Mouse (Mus musculus): ENCODE results near the gene Tspan7. TPM values are rescaled to one million over a fixed set of nuclear protein-coding genes. Genes with fewer than 3 reads are reported as not detected.

The Tspan7 gene
- polyA plus RNA-seq, 1 experiment from 2014 or later, result 74.7 TPM

DNA sequence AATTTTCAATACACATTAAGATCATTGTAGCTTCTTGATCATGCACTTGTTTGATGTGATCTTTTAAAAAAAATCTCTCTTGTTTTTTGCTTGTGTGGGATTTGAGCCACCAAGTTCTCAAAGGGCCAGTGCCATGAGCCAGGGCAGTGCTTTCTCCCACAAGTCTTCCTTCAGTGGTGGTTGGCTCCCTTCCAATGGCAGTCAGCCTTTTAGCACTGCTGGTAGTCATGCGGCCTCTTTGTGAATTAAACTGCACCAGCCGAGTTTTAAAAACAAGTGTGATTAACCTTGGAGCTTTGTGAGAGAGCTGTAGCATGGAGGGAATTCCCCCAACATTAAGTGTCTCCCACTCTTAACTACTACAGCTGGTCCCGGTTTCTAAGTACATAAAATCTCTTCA lies 89.6 kb downstream of the Tspan7 start:
- whole genome bisulfite sequencing (ENCODE audit: insufficient replicate concordance), result 52% methylated on average over 3 of the region's 3 CpGs
- no peaks in the 10 kb centered on the region for H3K4me1 ChIP-seq (ENCODE audit: control insufficient read depth, insufficient read depth, low read length)
- no peak overlapping the region for H3K27ac ChIP-seq (ENCODE audit: low read depth, low read length)
- H3K4me3 ChIP-seq (ENCODE audit: low read depth, low read length), result no peak overlapping the region
- H3K27me3 ChIP-seq (ENCODE audit: control insufficient read depth, insufficient read depth, low read length), result no peaks in the 10 kb centered on the region
- no peak for ATAC-seq (replicated peaks; ENCODE audit: insufficient number of reproducible peaks, low FRiP score, low TSS enrichment)
- no peak overlapping the region for H3K4me2 ChIP-seq
- no peaks in the 10 kb centered on the region for H3K36me3 ChIP-seq (ENCODE audit: control insufficient read depth, insufficient read depth, low read length)
- no peak overlapping the region for H3K9ac ChIP-seq (ENCODE audit: low read depth, low read length)
- H3K9me3 ChIP-seq (replicated peaks; ENCODE audit: control insufficient read depth, low read length), result no peaks in the 10 kb centered on the region

- no peak overlapping the region for H3K4me3 ChIP-seq (ENCODE audit: low read depth, low read length)
- H3K27me3 ChIP-seq (ENCODE audit: control insufficient read depth, insufficient read depth, low read length), result no peaks in the 10 kb centered on the region
- ATAC-seq (replicated peaks; ENCODE audit: insufficient number of reproducible peaks, low FRiP score, low TSS enrichment), result no peak
- WGBS (ENCODE audit: insufficient replicate concordance), result 54% methylated on average over 2 of the region's 2 CpGs
- no peak overlapping the region for H3K9ac ChIP-seq (ENCODE audit: low read depth, low read length)
- no peak overlapping the region for H3K4me2 ChIP-seq
- H3K9me3 ChIP-seq (replicated peaks; ENCODE audit: control insufficient read depth, low read length), result no peaks in the 10 kb centered on the region
- no peaks in the 10 kb centered on the region for H3K4me1 ChIP-seq (ENCODE audit: control insufficient read depth, insufficient read depth, low read length)
- no peaks in the 10 kb centered on the region for H3K36me3 ChIP-seq (ENCODE audit: control insufficient read depth, insufficient read depth, low read length)
- H3K27ac ChIP-seq (ENCODE audit: low read depth, low read length), result no peak overlapping the region
Measured at GRCm38 (mm10) chrX:10575406-10575805, 90.4 kb downstream of the Tspan7 start.

DNA sequence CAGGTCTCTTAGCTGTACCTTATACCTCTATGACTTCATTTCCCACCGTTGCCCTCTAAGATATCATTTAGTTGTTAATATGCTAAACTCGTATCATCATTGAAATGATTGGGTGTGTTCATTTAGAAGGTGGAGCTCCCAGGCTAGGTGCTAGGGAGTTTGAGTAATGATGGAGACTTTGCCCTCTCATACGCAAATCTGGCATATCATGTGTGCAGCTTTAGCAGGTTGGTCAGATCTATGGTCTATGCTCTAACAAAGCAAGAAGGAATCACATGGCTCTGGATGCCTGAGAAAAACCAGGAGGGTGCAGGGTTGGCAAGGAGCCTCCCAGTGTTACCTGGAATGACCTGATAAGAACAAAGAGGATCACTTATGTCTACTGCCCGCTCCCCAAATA lies 91.4 kb downstream of the Tspan7 start:
- Histone ChIP-seq H3K4me1 (ENCODE audit: control insufficient read depth, insufficient read depth, low read length) (no peaks in the 10 kb centered on the region), H3K4me3 (ENCODE audit: low read depth, low read length) (no peak overlapping the region), H3K4me2 (no peak overlapping the region), H3K9me3 (replicated peaks; ENCODE audit: control insufficient read depth, low read length) (no peaks in the 10 kb centered on the region), H3K27me3 (ENCODE audit: control insufficient read depth, insufficient read depth, low read length) (no peaks in the 10 kb centered on the region), H3K36me3 (ENCODE audit: control insufficient read depth, insufficient read depth, low read length) (no peaks in the 10 kb centered on the region), H3K27ac (ENCODE audit: low read depth, low read length) (no peak overlapping the region), H3K9ac (ENCODE audit: low read depth, low read length) (no peak overlapping the region)
- WGBS (ENCODE audit: insufficient replicate concordance), result 76% methylated on average over 4 of the region's 4 CpGs
- no peak for ATAC-seq (replicated peaks; ENCODE audit: insufficient number of reproducible peaks, low FRiP score, low TSS enrichment)

DNA sequence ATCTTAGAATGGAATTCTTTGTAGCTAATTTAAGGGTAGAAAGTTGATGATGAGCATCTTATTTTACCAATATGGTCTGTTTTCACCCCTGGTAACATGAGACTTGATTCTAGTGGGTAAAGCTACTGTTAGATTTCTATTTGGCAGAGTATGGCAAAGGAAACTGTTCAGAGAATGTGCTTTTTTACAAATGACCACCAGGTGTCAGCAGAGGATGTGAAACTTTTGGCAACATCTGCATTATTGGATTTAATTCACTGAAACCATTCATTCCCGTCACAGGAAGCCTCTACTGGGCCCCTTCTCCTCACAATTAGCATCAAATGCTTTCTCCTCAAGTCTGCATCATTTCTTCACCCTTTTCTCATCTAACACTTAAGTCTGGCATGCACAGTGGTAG lies 92.4 kb downstream of the Tspan7 start:
- no peak for ATAC-seq (replicated peaks; ENCODE audit: insufficient number of reproducible peaks, low FRiP score, low TSS enrichment)
- Histone ChIP-seq H3K9me3 (replicated peaks; ENCODE audit: control insufficient read depth, low read length) (no peaks in the 10 kb centered on the region), H3K27ac (ENCODE audit: low read depth, low read length) (no peak overlapping the region), H3K9ac (ENCODE audit: low read depth, low read length) (no peak overlapping the region), H3K4me1 (ENCODE audit: control insufficient read depth, insufficient read depth, low read length) (no peaks in the 10 kb centered on the region), H3K4me3 (ENCODE audit: low read depth, low read length) (no peak overlapping the region), H3K27me3 (ENCODE audit: control insufficient read depth, insufficient read depth, low read length) (no peaks in the 10 kb centered on the region), H3K36me3 (ENCODE audit: control insufficient read depth, insufficient read depth, low read length) (no peaks in the 10 kb centered on the region), H3K4me2 (no peak overlapping the region)
- 41% methylated on average over 1 of the region's 1 CpGs for WGBS (ENCODE audit: insufficient replicate concordance)

- Histone ChIP-seq H3K36me3 (ENCODE audit: control insufficient read depth, insufficient read depth, low read length) (no peaks in the 10 kb centered on the region), H3K4me3 (ENCODE audit: low read depth, low read length) (no peak overlapping the region), H3K9ac (ENCODE audit: low read depth, low read length) (no peak overlapping the region), H3K4me1 (ENCODE audit: control insufficient read depth, insufficient read depth, low read length) (no peaks in the 10 kb centered on the region), H3K27me3 (ENCODE audit: control insufficient read depth, insufficient read depth, low read length) (no peaks in the 10 kb centered on the region), H3K4me2 (no peak overlapping the region), H3K27ac (ENCODE audit: low read depth, low read length) (no peak overlapping the region), H3K9me3 (replicated peaks; ENCODE audit: control insufficient read depth, low read length) (no peaks in the 10 kb centered on the region)
- 79% methylated on average over 4 of the region's 4 CpGs for WGBS (ENCODE audit: insufficient replicate concordance)
- no peak for ATAC-seq (replicated peaks; ENCODE audit: insufficient number of reproducible peaks, low FRiP score, low TSS enrichment)
Measured at GRCm38 (mm10) chrX:10582731-10583130, 97.8 kb downstream of the Tspan7 start.

DNA sequence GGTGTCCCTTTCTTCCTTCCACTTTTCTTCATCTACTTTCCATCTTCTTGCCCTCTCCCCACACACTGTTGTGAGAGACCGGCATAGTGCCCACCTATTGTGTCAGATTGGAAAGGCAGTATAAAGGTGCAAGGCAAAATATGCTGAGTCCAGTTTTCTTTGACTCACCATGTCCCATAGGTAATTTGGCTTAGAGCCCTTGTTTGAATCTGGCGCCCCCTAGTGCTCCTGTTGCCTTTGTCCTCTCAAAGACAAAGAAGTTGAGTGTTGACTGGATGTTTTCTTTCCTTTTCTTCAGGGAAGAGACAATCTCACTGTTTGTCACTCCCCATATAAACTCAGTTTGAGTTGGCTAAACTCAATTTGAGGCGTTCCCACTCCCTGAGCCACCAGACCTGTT lies 107.3 kb downstream of the Tspan7 start:
- H3K27me3 ChIP-seq (ENCODE audit: control insufficient read depth, insufficient read depth, low read length), result no peaks in the 10 kb centered on the region
- no peak overlapping the region for H3K4me2 ChIP-seq
- WGBS (ENCODE audit: insufficient replicate concordance), result 65% methylated on average over 3 of the region's 3 CpGs
- H3K9me3 ChIP-seq (replicated peaks; ENCODE audit: control insufficient read depth, low read length), result no peaks in the 10 kb centered on the region
- H3K4me3 ChIP-seq (ENCODE audit: low read depth, low read length), result no peak overlapping the region
- ATAC-seq (replicated peaks; ENCODE audit: insufficient number of reproducible peaks, low FRiP score, low TSS enrichment), result no peak
- H3K36me3 ChIP-seq (ENCODE audit: control insufficient read depth, insufficient read depth, low read length), result no peaks in the 10 kb centered on the region
- H3K9ac ChIP-seq (ENCODE audit: low read depth, low read length), result no peak overlapping the region
- H3K4me1 ChIP-seq (ENCODE audit: control insufficient read depth, insufficient read depth, low read length), result no peaks in the 10 kb centered on the region
- H3K27ac ChIP-seq (ENCODE audit: low read depth, low read length), result no peak overlapping the region

DNA sequence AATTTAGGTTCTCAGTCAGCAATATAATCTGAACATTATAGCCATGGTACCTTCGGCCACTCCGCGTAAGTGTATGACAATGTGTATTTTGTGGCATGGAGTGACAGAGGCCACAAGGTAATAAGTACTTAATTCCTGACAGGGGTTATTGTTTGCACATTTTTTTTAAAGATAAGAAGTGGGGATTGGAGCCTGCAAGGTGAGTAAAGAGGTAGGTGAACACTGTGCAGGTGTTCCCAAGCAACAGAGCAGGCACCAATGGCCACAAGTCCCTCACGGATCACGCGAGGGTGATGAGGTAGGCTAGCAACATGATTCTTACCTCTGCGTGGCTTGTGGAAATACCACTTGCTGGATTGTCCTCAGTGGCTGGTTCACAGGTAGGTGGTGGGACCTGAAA lies 108.6 kb downstream of the Tspan7 start:
- Histone ChIP-seq H3K4me2 (no peak overlapping the region), H3K36me3 (ENCODE audit: control insufficient read depth, insufficient read depth, low read length) (no peaks in the 10 kb centered on the region), H3K27me3 (ENCODE audit: control insufficient read depth, insufficient read depth, low read length) (no peaks in the 10 kb centered on the region), H3K9ac (ENCODE audit: low read depth, low read length) (no peak overlapping the region), H3K4me1 (ENCODE audit: control insufficient read depth, insufficient read depth, low read length) (no peaks in the 10 kb centered on the region), H3K4me3 (ENCODE audit: low read depth, low read length) (no peak overlapping the region), H3K9me3 (replicated peaks; ENCODE audit: control insufficient read depth, low read length) (no peaks in the 10 kb centered on the region), H3K27ac (ENCODE audit: low read depth, low read length) (no peak overlapping the region)
- 92% methylated on average over 7 of the region's 7 CpGs for WGBS (ENCODE audit: insufficient replicate concordance)
- ATAC-seq (replicated peaks; ENCODE audit: insufficient number of reproducible peaks, low FRiP score, low TSS enrichment), result no peak

GRCm38 (mm10) chrX:10617119-10617518 lies 132.2 kb downstream of the Tspan7 start:
- Histone ChIP-seq H3K36me3 (ENCODE audit: control insufficient read depth, insufficient read depth, low read length) (no peaks in the 10 kb centered on the region), H3K9ac (ENCODE audit: low read depth, low read length) (no peak overlapping the region)
- WGBS (ENCODE audit: insufficient replicate concordance), result 26% methylated on average over 5 of the region's 5 CpGs

GRCm38 (mm10) chrX:10641062-10641461 lies 156.1 kb downstream of the Tspan7 start:
- Histone ChIP-seq H3K9ac (ENCODE audit: low read depth, low read length) (no peak overlapping the region), H3K36me3 (ENCODE audit: control insufficient read depth, insufficient read depth, low read length) (no peaks in the 10 kb centered on the region), H3K27me3 (ENCODE audit: control insufficient read depth, insufficient read depth, low read length) (no peaks in the 10 kb centered on the region), H3K4me2 (no peak overlapping the region), H3K4me3 (ENCODE audit: low read depth, low read length) (no peak overlapping the region), H3K4me1 (ENCODE audit: control insufficient read depth, insufficient read depth, low read length) (no peaks in the 10 kb centered on the region), H3K27ac (ENCODE audit: low read depth, low read length) (no peak overlapping the region), H3K9me3 (replicated peaks; ENCODE audit: control insufficient read depth, low read length) (no peaks in the 10 kb centered on the region)
- no peak for ATAC-seq (replicated peaks; ENCODE audit: insufficient number of reproducible peaks, low FRiP score, low TSS enrichment)

More at GRCm38 (mm10) chrX:10617119-10617518, 132.2 kb downstream of the Tspan7 start:
- no peak for ATAC-seq (replicated peaks; ENCODE audit: insufficient number of reproducible peaks, low FRiP score, low TSS enrichment)
- Histone ChIP-seq H3K4me3 (ENCODE audit: low read depth, low read length) (no peak overlapping the region), H3K4me1 (ENCODE audit: control insufficient read depth, insufficient read depth, low read length) (no peaks in the 10 kb centered on the region), H3K27me3 (ENCODE audit: control insufficient read depth, insufficient read depth, low read length) (no peaks in the 10 kb centered on the region), H3K27ac (ENCODE audit: low read depth, low read length) (no peak overlapping the region), H3K4me2 (no peak overlapping the region), H3K9me3 (replicated peaks; ENCODE audit: control insufficient read depth, low read length) (no peaks in the 10 kb centered on the region)
